Mouse (Mus musculus): ENCODE measurements around the gene Snx3. TPM values are rescaled to one million over a fixed set of nuclear protein-coding genes. Genes with fewer than 3 reads are reported as not detected.

The Snx3 gene
- polyA plus RNA-seq, 1 experiment = 221 TPM

- peak overlapping the region; percentile 83 for H3K27ac ChIP-seq (ENCODE audit: insufficient read depth, low read length)
- peak overlapping the region; percentile 82 for H3K4me3 ChIP-seq (ENCODE audit: insufficient read depth, low read length)
- TF ChIP-seq POLR2A (IDR thresholded peaks at IDR 0.05; ENCODE audit: low read depth, low read length) = 0 out of 2 replicates have a peak, but pooled peaks have one; percentile 21
- TF ChIP-seq CTCF (IDR thresholded peaks at IDR 0.05; ENCODE audit: borderline replicate concordance, insufficient read depth, low read length) = no peak
- H3K4me1 ChIP-seq (ENCODE audit: control insufficient read depth, insufficient read depth, low read length) = no peaks in the 10 kb centered on the region
These were observed 700 bp downstream of the Snx3 start for GRCm38 (mm10) chr10:42502349-42503111.

- no peak overlapping the region for H3K27ac ChIP-seq (ENCODE audit: insufficient read depth, low read length)
- no peaks in the 10 kb centered on the region for H3K4me1 ChIP-seq (ENCODE audit: control insufficient read depth, insufficient read depth, low read length)
- TF ChIP-seq CTCF (IDR thresholded peaks at IDR 0.05; ENCODE audit: borderline replicate concordance, insufficient read depth, low read length) (no peak), POLR2A (IDR thresholded peaks at IDR 0.05; ENCODE audit: low read depth, low read length) (no peak)
- peak overlapping the region; percentile 17; the same call in 1 of the 2 replicates for H3K4me3 ChIP-seq (ENCODE audit: insufficient read depth, low read length)
These were observed 2.4 kb downstream of the Snx3 start for GRCm38 (mm10) chr10:42504096-42504710.

GRCm38 (mm10) chr10:42510141-42510540 lies 8.3 kb downstream of the Snx3 start:
- H3K4me1 ChIP-seq (ENCODE audit: control insufficient read depth, insufficient read depth, low read length) = no peaks in the 10 kb centered on the region; the same call in 1 of the 2 replicates
- H3K4me3 ChIP-seq (ENCODE audit: insufficient read depth, low read length) = no peak overlapping the region
- no peak overlapping the region for H3K27ac ChIP-seq (ENCODE audit: insufficient read depth, low read length)
- TF ChIP-seq POLR2A (IDR thresholded peaks at IDR 0.05; ENCODE audit: low read depth, low read length) = no peak
- TF ChIP-seq CTCF (IDR thresholded peaks at IDR 0.05; ENCODE audit: borderline replicate concordance, insufficient read depth, low read length) = no peak

GRCm38 (mm10) chr10:42511184-42512135 lies 9.6 kb downstream of the Snx3 start:
- H3K4me3 ChIP-seq (ENCODE audit: insufficient read depth, low read length) = no peak overlapping the region
- no peaks in the 10 kb centered on the region; the same call in 1 of the 2 replicates for H3K4me1 ChIP-seq (ENCODE audit: control insufficient read depth, insufficient read depth, low read length)
- no peak overlapping the region for H3K27ac ChIP-seq (ENCODE audit: insufficient read depth, low read length)
- TF ChIP-seq CTCF (IDR thresholded peaks at IDR 0.05; ENCODE audit: borderline replicate concordance, insufficient read depth, low read length) (no peak), POLR2A (IDR thresholded peaks at IDR 0.05; ENCODE audit: low read depth, low read length) (no peak)

- Histone ChIP-seq H3K4me3 (ENCODE audit: insufficient read depth, low read length) (no peak overlapping the region), H3K27ac (ENCODE audit: insufficient read depth, low read length) (no peak overlapping the region), H3K4me1 (ENCODE audit: control insufficient read depth, insufficient read depth, low read length) (no peaks in the 10 kb centered on the region; the same call in 1 of the 2 replicates)
- no peak for TF ChIP-seq CTCF (IDR thresholded peaks at IDR 0.05; ENCODE audit: borderline replicate concordance, insufficient read depth, low read length)
- no peak for TF ChIP-seq POLR2A (IDR thresholded peaks at IDR 0.05; ENCODE audit: low read depth, low read length)
These were observed 12.3 kb downstream of the Snx3 start for GRCm38 (mm10) chr10:42514125-42514524.

- peaks cover 4% of the 10 kb centered on the region; the same call in 1 of the 2 replicates for H3K4me1 ChIP-seq (ENCODE audit: control insufficient read depth, insufficient read depth, low read length)
- no peak overlapping the region for H3K27ac ChIP-seq (ENCODE audit: insufficient read depth, low read length)
- H3K4me3 ChIP-seq (ENCODE audit: insufficient read depth, low read length) = no peak overlapping the region
- no peak for TF ChIP-seq POLR2A (IDR thresholded peaks at IDR 0.05; ENCODE audit: low read depth, low read length)
These were observed 16.5 kb downstream of the Snx3 start for GRCm38 (mm10) chr10:42518363-42518762.

GRCm38 (mm10) chr10:42521315-42521981 lies 19.6 kb downstream of the Snx3 start:
- Histone ChIP-seq H3K4me3 (ENCODE audit: insufficient read depth, low read length) (no peak overlapping the region), H3K4me1 (ENCODE audit: control insufficient read depth, insufficient read depth, low read length) (peaks cover 4% of the 10 kb centered on the region; the same call in 1 of the 2 replicates), H3K27ac (ENCODE audit: insufficient read depth, low read length) (no peak overlapping the region)
- TF ChIP-seq POLR2A (IDR thresholded peaks at IDR 0.05; ENCODE audit: low read depth, low read length) = no peak
- TF ChIP-seq CTCF (IDR thresholded peaks at IDR 0.05; ENCODE audit: borderline replicate concordance, insufficient read depth, low read length) = no peak

- Histone ChIP-seq H3K27ac (ENCODE audit: insufficient read depth, low read length) (no peak overlapping the region), H3K4me3 (ENCODE audit: insufficient read depth, low read length) (no peak overlapping the region), H3K4me1 (ENCODE audit: control insufficient read depth, insufficient read depth, low read length) (peaks cover 4% of the 10 kb centered on the region; the same call in 1 of the 2 replicates)
- TF ChIP-seq CTCF (IDR thresholded peaks at IDR 0.05; ENCODE audit: borderline replicate concordance, insufficient read depth, low read length) (no peak), POLR2A (IDR thresholded peaks at IDR 0.05; ENCODE audit: low read depth, low read length) (no peak)
These were observed 21.1 kb downstream of the Snx3 start for GRCm38 (mm10) chr10:42522912-42523311.

Data from embryonic fibroblast, embryonic 13.5 days (primary cell).